Mouse (Mus musculus) kidney, postnatal 4 days (tissue): ENCODE measurements around the gene Cfap97d2.

Experiments used
- DNase-seq, 2 experiments: peaks; one replicate each; pipeline ENCODE4 v3.0.0; 2021; ENCODE audit warnings: mixed read lengths in 2 of 2

The Cfap97d2 gene

DNA sequence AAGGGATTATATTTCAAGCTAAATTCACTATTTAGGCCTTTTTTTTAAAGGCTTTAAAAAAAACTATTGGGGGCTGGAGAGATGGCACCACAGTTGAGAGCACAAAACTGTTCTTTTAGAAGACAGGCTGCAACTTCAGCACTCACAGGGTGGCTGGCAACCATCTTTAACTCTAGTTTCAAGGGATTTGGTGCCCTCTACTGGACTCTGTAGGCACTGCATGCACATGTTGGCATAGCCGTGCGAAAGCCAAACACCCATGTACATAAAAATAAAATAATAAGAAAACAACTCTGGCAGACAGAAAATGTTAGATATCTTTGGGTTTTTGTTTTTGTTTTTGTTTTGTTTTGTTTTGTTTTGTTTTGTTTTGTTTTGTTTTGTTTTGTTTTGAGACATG lies 48.0 kb downstream of the Cfap97d2 start:
- peak; percentile 91 to 92 for DNase-seq

DNA sequence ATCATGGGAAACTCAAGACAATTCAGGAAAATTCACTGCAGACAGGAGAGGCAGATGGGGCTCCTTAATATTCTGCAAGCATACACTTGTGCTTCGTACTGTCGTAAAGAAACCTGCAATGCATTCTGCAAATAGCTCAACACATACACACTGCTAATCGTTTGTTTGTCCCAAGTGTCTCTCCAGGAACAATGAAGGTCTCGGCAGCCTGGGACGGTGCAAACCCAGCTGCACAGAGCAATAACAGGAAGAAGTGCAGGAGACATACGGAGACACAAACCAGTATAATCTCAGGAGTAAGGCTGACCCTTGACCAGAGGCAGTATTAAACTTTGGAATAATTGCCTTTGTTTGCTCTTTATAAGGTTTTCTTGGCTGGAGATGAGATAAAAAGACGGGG lies 50.8 kb downstream of the Cfap97d2 start:
- no peak for DNase-seq

DNA sequence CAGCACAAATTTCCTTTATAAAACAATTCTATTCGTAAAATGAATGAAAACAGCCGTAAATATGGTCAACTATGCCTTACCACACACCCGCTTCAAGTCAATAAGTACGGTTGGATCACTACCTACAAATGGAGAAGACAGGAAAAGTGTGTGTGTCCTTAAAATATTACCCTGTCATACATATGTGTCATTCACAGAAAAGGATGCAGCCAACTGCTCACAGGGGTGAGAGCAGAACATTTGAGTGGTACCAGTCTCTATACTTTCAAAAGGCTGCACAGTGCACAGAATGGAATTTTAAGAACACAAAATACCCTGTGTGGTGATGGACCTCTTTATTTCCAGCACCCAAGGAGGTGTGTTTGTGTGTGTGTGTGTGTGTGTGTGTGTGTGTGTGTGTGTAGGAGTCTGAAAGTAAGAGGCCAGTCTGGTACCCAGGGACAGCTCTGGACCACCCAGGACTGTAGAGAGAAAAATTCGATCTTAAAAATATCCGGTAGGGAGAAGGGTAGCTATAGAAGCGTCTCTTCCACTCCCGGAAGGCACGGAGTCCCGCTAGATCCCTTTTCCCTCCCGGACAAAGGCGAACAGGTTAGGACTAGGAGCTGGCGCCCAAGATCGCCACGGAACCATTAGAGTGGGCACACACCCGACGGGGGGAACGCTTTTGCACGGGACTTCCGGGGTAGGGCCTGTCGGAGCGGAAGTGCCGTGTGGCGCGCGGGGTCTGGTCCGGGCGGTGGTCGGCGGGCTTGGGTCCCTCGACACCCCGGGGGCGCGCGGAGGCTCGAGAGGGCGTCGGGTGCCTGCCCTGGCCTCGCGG lies 51.5 kb downstream of the Cfap97d2 start, which contains the start of gene Cdc16:
Gene Cdc16 (plus strand): TSS at position 695 of the 823 bp plus-strand sequence.
- DNase-seq, result peak; percentile 94 to 95

DNA sequence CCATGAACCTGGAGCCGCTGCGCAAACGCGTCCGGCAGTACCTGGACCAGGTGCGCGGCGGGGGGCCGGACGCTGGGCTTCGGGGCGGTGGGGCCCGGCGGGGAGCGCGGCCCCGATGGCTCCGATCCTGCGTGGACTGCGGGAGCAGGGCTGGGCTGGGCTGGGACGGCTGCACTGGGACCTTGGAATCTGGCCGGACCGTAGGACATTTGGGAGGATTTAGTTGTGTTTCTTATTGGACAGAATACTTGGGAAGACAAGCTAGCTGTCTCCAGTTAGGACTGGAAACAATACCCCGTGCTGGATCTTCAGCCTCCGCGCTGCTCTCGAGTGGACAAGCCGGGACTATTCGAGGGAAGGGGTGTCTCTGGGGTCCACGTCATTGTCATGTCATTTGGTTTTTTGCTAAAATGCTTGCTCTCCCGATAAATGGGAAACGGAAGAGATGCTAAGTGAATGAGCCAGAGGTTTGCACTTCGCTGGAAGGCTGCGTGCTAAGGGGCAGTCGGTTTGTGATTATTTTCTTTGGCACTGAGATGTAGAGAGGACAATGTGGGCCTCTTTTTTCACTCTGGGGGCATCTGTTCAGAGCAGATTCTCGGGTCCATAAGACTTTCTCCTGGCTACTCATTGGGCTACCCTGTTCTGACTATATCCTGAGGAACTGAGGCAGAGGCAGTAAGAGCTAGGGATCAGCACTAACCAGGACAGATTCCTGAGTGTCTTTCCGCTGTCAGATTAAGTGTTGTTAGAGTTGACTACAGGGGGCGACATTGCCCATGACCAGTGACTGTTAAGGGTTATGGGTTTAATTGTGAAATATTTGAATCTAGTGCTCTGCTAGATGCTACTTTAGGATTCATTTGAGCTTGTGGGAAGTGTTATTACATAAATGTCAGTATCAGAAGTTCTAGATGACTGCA lies 52.4 kb downstream of the Cfap97d2 start:
- peak; percentile 57 to 70 for DNase-seq

DNA sequence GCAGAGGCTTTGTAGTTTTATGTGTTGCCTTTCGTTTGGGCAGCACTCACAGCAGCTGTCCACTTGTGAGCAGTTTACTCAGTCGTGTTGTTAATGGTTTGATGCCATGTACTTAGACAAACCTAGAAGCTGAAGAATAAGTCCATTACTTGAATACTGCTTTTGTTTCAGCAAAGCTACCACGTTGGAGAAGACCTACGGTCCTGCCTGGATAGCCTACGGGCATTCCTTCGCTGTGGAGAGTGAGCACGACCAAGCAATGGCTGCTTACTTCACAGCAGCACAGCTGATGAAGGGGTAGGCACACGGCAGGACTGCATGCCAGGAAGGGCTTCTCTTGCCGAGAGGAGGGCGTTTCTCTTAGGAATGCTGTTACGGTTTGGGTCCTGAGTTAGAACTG lies 63.5 kb downstream of the Cfap97d2 start:
- no peak for DNase-seq

DNA sequence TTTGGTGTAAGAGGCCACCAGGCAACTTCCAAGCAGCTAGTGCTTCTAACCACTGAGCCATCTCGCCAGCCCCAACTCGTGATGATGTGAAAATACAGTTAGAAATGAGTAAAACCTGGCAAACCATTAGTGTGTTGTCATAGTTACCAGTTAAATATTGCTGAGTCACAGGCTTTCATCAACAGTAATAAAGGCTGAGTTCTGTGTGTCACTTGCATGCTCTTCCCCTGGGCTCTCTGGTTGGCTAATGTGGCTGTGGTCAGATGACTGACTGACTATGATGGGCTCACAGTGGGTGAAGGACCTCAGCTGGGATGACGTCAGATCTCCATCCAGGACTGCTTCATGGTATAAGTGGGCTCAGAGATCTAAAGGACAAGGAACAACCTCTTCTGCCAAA lies 74.8 kb downstream of the Cfap97d2 start:
- no peak for DNase-seq

DNA sequence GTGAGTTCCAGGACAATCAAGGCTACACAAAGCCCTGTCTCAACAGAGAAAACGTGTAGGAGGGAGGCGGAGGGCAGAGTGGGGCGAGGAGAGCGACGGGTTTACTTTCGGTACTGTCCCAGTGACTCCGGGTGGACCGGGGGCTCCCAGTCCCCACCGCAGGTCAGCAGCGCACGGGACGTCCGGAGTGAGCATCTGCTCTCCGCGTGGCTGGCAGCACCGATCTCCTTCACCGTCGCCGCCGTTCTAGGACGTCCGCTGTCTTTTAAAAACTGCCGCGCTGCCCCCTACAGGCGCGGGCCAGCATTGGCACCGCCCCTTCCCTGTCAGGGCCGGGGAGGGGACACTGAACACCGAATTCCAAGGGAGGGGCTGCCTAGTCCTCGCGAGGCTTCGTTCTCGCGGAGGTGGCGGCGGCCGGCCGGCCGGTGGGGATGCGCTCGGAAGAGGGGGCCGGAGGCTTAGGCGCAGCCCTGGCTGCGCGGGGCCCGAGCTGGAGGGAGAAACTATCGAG lies 79.6 kb downstream of the Cfap97d2 start, which contains the start of gene Upf3a:
Gene Upf3a (plus strand): TSS at position 366 of the 514 bp plus-strand sequence.
- peak; percentile 92 to 96 for DNase-seq

DNA sequence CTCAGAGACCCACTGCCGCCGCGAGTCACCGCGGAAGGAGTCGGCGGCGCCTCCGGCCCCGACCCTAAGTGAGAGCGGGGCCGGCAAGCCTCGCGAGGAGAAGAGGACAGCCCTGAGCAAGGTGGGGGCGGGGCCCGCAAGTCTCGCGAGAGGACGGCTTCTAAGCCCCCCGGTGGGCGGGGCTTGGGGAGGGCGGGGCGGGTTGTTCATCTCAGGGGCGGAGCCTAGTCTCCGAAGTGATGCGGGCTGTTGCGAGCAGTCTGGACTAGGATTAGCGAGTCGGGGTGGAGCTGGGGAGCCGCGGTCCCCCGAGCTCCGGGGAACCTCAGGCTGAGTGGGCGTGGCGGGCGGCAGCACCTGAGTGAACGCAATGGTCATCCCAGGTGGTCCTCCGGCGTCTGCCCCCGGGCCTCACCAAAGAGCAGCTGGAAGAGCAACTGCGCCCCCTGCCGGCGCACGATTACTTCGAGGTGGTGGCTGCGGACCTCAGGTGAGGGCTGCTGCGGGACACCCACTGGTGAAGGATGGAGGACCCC lies 80.1 kb downstream of the Cfap97d2 start:
- DNase-seq, result peak; percentile 100

DNA sequence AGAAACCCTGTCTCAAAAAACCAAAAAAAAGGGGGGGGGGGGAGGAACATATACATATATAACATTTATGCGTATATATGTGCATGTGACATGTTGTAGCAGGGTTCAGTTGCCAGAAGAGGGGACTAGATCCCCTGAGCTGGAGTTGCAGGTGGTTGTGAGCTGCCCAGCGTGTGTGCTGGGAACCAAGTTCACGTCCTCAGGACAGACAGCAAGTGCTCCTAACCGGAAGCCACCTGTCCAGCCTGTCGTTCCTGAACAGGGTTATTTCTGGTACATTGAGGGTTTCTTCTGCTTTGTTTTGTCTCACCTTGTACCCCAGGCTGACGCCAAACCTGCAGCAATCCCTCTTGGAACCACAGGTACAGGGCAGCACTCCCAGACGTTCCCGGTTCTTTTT lies 83.9 kb downstream of the Cfap97d2 start:
- no peak for DNase-seq
